Mouse (Mus musculus): ENCODE data around the gene Hs6st1. TPM values are rescaled to one million over a fixed set of nuclear protein-coding genes. Genes with fewer than 3 reads are reported as not detected.

Gene Hs6st1
- polyA plus RNA-seq (2012; ENCODE audit: low replicate concordance) = 43.0 and 59.6 TPM in 2 replicates

DNA sequence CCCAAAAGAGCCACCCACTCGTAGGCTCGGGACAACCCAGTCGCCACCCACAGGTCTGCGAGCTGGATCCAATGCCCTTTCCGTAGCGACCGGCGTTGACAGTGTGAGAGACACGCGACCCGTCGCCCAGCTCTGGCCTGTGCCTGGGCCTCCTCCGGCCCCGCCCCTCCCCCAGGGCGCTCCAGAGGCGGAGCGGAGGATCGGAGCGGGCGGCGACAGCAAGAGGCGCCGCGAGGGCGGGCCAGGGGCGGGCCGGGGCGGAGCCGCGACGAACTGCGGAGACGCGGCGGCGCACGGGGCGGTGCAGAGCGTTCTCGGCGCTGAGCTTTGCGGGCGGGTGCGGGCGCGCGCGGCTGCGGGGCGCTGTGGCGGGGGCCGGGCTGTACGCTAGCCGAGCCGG lies at the start of gene Hs6st1:
Gene Hs6st1 (plus strand): TSS at position 325 of the 400 bp plus-strand sequence.

Other genes with a start within 250 kb of the Hs6st1 start
- gene Uggt1, start 176.3 kb downstream of the Hs6st1 start, polyA plus RNA-seq (2012; ENCODE audit: low replicate concordance) = 11.2 TPM in 2 replicates
- gene Neurl3, start 206.3 kb downstream of the Hs6st1 start, polyA plus RNA-seq (2012; ENCODE audit: low replicate concordance) = 51.7 and 68.0 TPM in 2 replicates
- 124 and 262 TPM in 2 replicates for gene Arid5a, start 239.3 kb downstream of the Hs6st1 start, polyA plus RNA-seq (2012; ENCODE audit: low replicate concordance)

Measured in hematopoietic multipotent progenitor cell, adult 10-12 weeks (in vitro differentiated cells).